Mouse (Mus musculus): ENCODE measurements around the gene Rab3a. TPM values are rescaled to one million over a fixed set of nuclear protein-coding genes. Genes with fewer than 3 reads are reported as not detected.
A peak's percentile ranks its signal among the peaks of the same experiment; 100 is the strongest.

The Rab3a gene
- polyA plus RNA-seq, 1 experiment from 2014 or later = 3.7 TPM

DNA sequence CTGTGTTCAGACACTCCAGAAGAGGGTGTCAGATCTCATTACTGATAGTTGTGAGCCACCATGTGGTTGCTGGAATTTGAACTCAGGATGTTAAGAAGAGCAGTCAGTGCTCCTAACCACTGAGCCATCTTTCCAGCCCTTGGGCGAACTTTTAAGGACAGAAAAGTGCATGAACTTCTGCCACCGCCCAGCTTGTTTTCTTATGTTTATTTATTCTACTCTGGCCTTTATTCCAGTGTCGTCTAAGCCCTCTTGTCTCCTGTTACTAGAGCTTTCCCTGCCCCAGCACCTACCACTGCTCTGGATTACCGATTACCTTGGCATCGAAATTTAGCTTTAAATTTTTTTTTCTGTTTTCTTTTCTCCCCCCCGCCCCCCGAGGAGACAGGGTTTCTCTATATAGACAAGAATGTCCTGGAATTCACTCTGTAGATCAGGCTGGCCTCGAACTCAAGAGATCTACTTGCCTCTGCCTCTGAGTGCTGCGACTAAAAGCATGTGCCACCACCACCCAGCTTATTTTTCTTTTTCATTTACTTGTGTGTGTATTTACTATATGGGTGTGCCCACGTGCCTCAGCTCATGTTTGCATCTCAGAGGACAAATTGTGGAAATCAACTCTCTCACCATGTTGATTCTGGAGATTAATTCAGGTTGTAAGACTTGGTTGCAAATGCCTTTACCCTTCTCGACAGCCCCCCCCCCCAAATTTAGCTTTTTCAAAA, 48.5 kb downstream of the Rab3a start:
- peak overlapping the region; percentile 92; the same call in 1 of the 2 replicates for H3K4me3 ChIP-seq (ENCODE audit: inconsistent target)
- WGBS (ENCODE audit: missing documents) = 87% methylated on average over 10 of the region's 11 CpGs

DNA sequence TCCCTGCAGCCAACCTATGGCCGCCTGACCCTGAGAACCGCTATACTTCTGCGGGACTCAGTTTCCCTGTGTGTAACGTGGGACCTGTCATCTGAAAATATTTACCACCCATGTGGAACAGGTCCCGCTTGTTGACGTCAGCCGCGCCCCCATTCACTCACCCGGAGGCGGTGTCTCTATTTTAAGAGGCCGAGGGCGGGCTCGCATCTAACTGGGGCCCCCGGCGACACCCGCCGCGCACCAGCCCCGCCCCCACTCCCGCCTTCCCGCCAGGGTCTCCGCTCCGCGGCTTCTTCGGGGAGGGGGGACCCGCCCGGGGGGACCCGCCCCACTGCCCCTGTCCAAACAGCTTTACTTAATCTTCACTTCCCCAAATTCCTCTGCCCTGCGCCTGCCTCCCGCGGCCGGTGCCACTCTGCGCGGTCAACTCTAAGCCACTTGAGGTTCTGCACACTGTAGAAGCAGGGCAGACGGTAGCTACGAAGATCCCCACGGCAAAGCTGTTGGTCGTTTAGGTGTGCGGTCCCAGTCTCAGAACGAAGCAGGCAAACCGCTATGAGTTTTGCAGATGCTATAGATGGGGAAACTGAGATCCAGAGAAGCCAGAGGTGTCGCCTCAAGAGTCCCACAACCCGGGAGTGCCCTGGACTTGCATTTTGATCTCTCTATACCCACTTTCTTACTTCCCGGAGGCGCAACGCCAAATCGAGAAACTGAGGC, 49.4 kb downstream of the Rab3a start:
- H3K36me3 ChIP-seq (ENCODE audit: inconsistent target) = no peaks in the 10 kb centered on the region
- peak overlapping the region; percentile 85 for H3K27ac ChIP-seq
- peaks cover 45% of the 10 kb centered on the region for H3K79me2 ChIP-seq (ENCODE audit: inconsistent target)
- 1% methylated on average over 47 of the region's 47 CpGs for WGBS (ENCODE audit: missing documents)
- H3K4me3 ChIP-seq (ENCODE audit: inconsistent target) = peak overlapping the region; percentile 92

More for the DNA sequence above, 48.5 kb downstream of the Rab3a start:
- no peaks in the 10 kb centered on the region for H3K36me3 ChIP-seq (ENCODE audit: inconsistent target)
- peak overlapping the region; percentile 43; the same call in 1 of the 2 replicates for H3K27ac ChIP-seq
- peaks cover 45% of the 10 kb centered on the region for H3K79me2 ChIP-seq (ENCODE audit: inconsistent target)

- no peaks in the 10 kb centered on the region for H3K36me3 ChIP-seq (ENCODE audit: inconsistent target)
- WGBS (ENCODE audit: missing documents) = under 1% methylated on average over 45 of the region's 45 CpGs
- H3K4me3 ChIP-seq (ENCODE audit: inconsistent target) = peak within 1 kb of the TSS; percentile 92
- H3K79me2 ChIP-seq (ENCODE audit: inconsistent target) = peaks cover 45% of the 10 kb centered on the region
- peak within 1 kb of the TSS; percentile 96 for H3K27ac ChIP-seq
Measured at GRCm38 (mm10) chr8:70804481-70805206, 50.2 kb downstream of the Rab3a start, which contains the start of gene Mast3. TSS of gene Mast3 (minus strand) at chr8:70805054.

DNA sequence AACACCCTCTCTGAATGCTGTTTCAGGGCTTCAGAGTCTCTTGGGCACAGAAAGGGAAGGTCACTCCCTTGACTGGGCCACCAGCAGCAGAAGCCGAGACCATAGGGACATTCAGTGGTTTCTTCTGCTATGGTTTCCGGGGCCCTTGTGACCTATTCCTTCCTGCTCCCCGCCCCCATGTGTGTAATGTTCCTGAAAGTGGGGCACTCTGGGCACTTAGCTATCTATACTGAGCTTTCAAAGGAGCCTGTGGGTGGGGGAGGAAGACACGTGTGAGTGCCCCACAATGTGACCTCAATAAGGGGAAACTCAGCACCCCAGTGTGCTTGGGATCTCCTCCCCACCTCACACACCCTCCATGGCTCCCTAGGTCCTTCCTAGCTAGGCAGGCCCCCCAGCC, 52.1 kb downstream of the Rab3a start:
- Histone ChIP-seq H3K4me3 (ENCODE audit: inconsistent target) (no peak overlapping the region), H3K36me3 (ENCODE audit: inconsistent target) (no peaks in the 10 kb centered on the region), H3K27ac (peak overlapping the region; percentile 96), H3K79me2 (ENCODE audit: inconsistent target) (peaks cover 29% of the 10 kb centered on the region)
- 1% methylated on average over 4 of the region's 4 CpGs for WGBS (ENCODE audit: missing documents)

GRCm38 (mm10) chr8:70807304-70807703, 52.8 kb downstream of the Rab3a start:
- no peak overlapping the region for H3K4me3 ChIP-seq (ENCODE audit: inconsistent target)
- 89% methylated on average over 1 of the region's 1 CpGs for WGBS (ENCODE audit: missing documents)
- peak overlapping the region; percentile 96 for H3K27ac ChIP-seq

DNA sequence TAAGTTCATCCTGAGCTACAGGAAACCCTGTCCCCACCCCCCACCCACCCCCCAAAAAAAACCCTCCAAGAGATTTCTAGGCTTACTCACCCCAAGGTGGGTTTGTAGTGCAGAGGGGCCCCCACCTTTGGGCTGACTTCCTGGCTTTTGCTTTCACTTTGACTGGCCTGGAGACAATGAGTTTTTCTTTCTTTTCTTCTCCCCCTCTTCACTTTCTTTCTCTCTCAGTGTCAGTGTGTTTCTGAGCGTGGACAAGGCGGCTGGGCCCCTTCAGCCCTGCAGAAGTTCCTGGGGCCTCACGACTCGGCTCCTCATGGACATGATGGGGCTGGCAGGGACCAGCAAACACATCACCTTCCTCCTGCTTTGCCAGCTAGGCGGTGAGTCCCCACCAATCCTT, 53.8 kb downstream of the Rab3a start, which contains the start of gene Il12rb1:
Gene Il12rb1, plus strand, starts transcription at position 211 of the 400 bp plus-strand sequence.
- Histone ChIP-seq H3K4me3 (ENCODE audit: inconsistent target) (no peak within 1 kb of the TSS), H3K79me2 (ENCODE audit: inconsistent target) (peaks cover 12% of the 10 kb centered on the region), H3K27ac (peak within 1 kb of the TSS; percentile 96), H3K36me3 (ENCODE audit: inconsistent target) (no peaks in the 10 kb centered on the region)
- WGBS (ENCODE audit: missing documents) = 53% methylated on average over 5 of the region's 5 CpGs

More at GRCm38 (mm10) chr8:70807304-70807703, 52.8 kb downstream of the Rab3a start:
- H3K36me3 ChIP-seq (ENCODE audit: inconsistent target) = no peaks in the 10 kb centered on the region
- H3K79me2 ChIP-seq (ENCODE audit: inconsistent target) = peaks cover 21% of the 10 kb centered on the region

Other genes with a start within 250 kb of the Rab3a start
- gene Rex1bd, start 247.9 kb upstream of the Rab3a start, polyA plus RNA-seq (2018) = 37.3 to 87.0 TPM (median 75.4 TPM) in 3 replicates
- gene Uba52, start 243.9 kb upstream of the Rab3a start, polyA plus RNA-seq (2018) = 907 to 1,116 TPM (median 1,045 TPM) in 3 replicates
- 103 to 188 TPM (median 181 TPM) in 3 replicates for gene Fkbp8, start 227.0 kb upstream of the Rab3a start, polyA plus RNA-seq (2018)
- 50.0 to 80.3 TPM (median 65.4 TPM) in 3 replicates for gene Kxd1, start 226.7 kb upstream of the Rab3a start, polyA plus RNA-seq (2018)
- 18.8 to 33.9 TPM (median 21.7 TPM) in 3 replicates for gene Ell, start 215.2 kb upstream of the Rab3a start, polyA plus RNA-seq (2018)
- gene Isyna1, start 160.3 kb upstream of the Rab3a start, polyA plus RNA-seq (2018) = 26.5 to 53.2 TPM (median 51.1 TPM) in 3 replicates
- gene Ssbp4, start 145.8 kb upstream of the Rab3a start, polyA plus RNA-seq (2018) = 71.4 to 137 TPM (median 122 TPM) in 3 replicates
- 104 to 230 TPM (median 156 TPM) in 3 replicates for gene Lrrc25, start 138.5 kb upstream of the Rab3a start, polyA plus RNA-seq (2018)
- gene Gdf15, start 122.2 kb upstream of the Rab3a start, polyA plus RNA-seq (2018) = 24.3 to 124 TPM (median 74.3 TPM) in 3 replicates
- 19.1 to 57.8 TPM (median 24.3 TPM) in 3 replicates for gene Pgpep1, start 94.3 kb upstream of the Rab3a start, polyA plus RNA-seq (2018)
- 47.7 to 66.4 TPM (median 48.9 TPM) in 3 replicates for gene Lsm4, start 81.4 kb upstream of the Rab3a start, polyA plus RNA-seq (2018)
- gene Jund, start 55.7 kb upstream of the Rab3a start, polyA plus RNA-seq (2018) = 29.7 to 79.6 TPM (median 40.0 TPM) in 3 replicates
- not detected in 3 replicates for gene Iqcn, start 51.2 kb upstream of the Rab3a start, polyA plus RNA-seq (2018)
- gene Gm3336, start 36.1 kb upstream of the Rab3a start, polyA plus RNA-seq (2018) = not detected in 3 replicates
- not detected in 3 replicates for gene Pde4c, start 31.0 kb upstream of the Rab3a start, polyA plus RNA-seq (2018)
- gene Mpv17l2, start 6.3 kb downstream of the Rab3a start, polyA plus RNA-seq (2018) = 26.0 to 40.2 TPM (median 29.3 TPM) in 3 replicates
- 23.2 to 26.1 TPM (median 23.3 TPM) in 3 replicates for gene Pik3r2, start 22.0 kb downstream of the Rab3a start, polyA plus RNA-seq (2018)
- 40.6 to 60.5 TPM (median 46.5 TPM) in 3 replicates for gene Mast3, start 50.4 kb downstream of the Rab3a start, polyA plus RNA-seq (2018)
- gene Il12rb1, start 53.8 kb downstream of the Rab3a start, polyA plus RNA-seq (2018) = 1.4 to 7.6 TPM (median 1.6 TPM) in 3 replicates
- gene Arrdc2, start 85.0 kb downstream of the Rab3a start, polyA plus RNA-seq (2018) = 8.1 to 21.9 TPM (median 12.1 TPM) in 3 replicates
- gene Kcnn1, start 108.6 kb downstream of the Rab3a start, polyA plus RNA-seq (2018) = 1.2 to 1.7 TPM (median 1.6 TPM) in 3 replicates
- gene Ccdc124, start 119.3 kb downstream of the Rab3a start, polyA plus RNA-seq (2018) = 47.6 to 62.3 TPM (median 58.2 TPM) in 3 replicates
- not detected in 3 replicates for gene Slc5a5, start 138.1 kb downstream of the Rab3a start, polyA plus RNA-seq (2018)
- 1,516 to 2,224 TPM (median 1,908 TPM) in 3 replicates for gene Rpl18a, start 142.7 kb downstream of the Rab3a start, polyA plus RNA-seq (2018)
- 20.1 to 42.7 TPM (median 38.1 TPM) in 3 replicates for gene Map1s, start 151.3 kb downstream of the Rab3a start, polyA plus RNA-seq (2018)

Data from macrophage (primary cell).